Mouse (Mus musculus) pancreas, adult 10 weeks (tissue): ENCODE measurements around the gene Olfr1019. TPM values are rescaled to one million over a fixed set of nuclear protein-coding genes. Genes with fewer than 3 reads are reported as not detected.

ENCODE experiments used
- polyA plus RNA-seq: library from polyadenylated mRNA; stranded (reverse); fragments of 350-450 nt; fragmentation: Illumina TruSeq; extraction: RNeasy Lipid Tissue Mini Kit (QIAGEN cat#74804); gene quantifications from one replicate; pipeline ENCODE4 v1.2.3, GENCODE M21; 2015; ENCODE audit warnings: low read depth, low replicate concordance; ENCODE audit not compliant: insufficient read depth

Gene Olfr1019
- not detected for polyA plus RNA-seq

DNA sequence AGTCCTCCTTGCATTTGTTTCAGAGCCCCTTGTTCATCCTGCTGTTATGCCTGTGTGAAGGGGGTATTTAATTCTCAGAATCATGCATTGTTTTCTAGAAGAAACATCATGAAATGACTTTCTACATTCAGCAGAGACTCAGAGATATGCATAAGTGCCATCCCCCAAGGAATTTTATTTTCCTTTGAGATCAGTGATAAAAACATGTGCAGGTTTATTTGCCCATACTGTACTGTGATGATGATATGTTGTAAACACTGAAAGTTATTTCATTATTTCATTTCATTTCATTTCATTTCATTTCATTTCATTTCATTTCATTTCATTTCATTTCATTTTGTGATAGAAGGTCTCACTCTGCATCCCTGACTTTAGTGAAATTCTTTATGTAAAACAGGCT is at the start of gene Olfr1019:
Olfr1019 (minus strand) TSS at position 101 of the 400 bp plus-strand sequence.

DNA sequence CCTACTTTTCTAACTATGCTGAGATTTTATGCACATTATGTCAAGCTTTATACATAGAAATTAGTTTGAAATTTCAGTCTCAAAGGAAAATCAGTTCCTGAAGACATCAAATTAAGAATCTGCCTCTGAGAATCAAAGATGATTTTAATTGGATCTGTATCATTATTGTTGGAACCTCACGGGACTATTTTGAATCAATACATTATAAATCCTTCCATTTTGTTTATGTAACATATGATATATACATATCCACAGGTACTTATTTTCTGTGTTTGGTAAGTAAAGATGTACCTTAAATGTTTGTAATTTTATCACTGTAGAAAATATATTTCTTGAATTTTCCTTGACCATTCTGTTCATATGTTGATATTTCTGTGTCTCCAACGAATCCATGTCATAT is 40.1 kb upstream of the Olfr1019 start, which contains the start of gene Olfr1023:
Olfr1023 (plus strand) TSS at position 301 of the 400 bp plus-strand sequence.

DNA sequence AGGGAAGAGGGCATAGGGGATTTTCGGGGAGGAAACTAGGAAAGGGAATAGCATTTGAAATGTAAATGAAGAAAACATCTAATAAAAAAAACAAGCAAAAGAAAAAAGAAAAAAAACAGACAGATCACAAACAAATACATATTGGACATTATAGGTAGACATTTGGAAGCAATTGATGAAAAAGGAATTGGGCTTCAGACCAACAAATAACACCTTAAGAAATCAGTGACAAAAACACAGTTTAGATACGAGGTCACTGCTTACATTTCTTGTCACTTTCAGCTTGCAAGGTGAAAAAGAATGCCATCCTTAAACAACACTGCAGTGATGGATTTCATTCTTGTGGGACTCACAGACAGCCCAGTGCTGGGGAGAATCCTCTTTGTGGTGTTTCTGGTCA is 23.0 kb upstream of the Olfr1019 start, which contains the start of gene Olfr1022:
Olfr1022 (plus strand) TSS at position 301 of the 400 bp plus-strand sequence.

GRCm38 (mm10) chr2:85846730-85847129 is 1.4 kb upstream of the Olfr1019 start, which contains the start of gene Olfr1020:
Gene Olfr1020 (plus strand): TSS chr2:85847030.

GRCm38 (mm10) chr2:85818179-85818578 is 27.1 kb downstream of the Olfr1019 start, which contains the start of gene Olfr1018:
Gene Olfr1018 (plus strand): TSS chr2:85818479.

GRCm38 (mm10) chr2:85802444-85802843 is 42.8 kb downstream of the Olfr1019 start, which contains the start of gene Olfr1016:
Gene Olfr1016 (minus strand): TSS chr2:85802544.

Other genes with a start within 250 kb of the Olfr1019 start
- gene Olfr1000, start 233.6 kb downstream of the Olfr1019 start, polyA plus RNA-seq: not detected
- not detected for gene Olfr1002, start 194.8 kb downstream of the Olfr1019 start, polyA plus RNA-seq
- not detected for gene Olfr154, start 181.0 kb downstream of the Olfr1019 start, polyA plus RNA-seq
- not detected for gene Olfr1006, start 166.7 kb downstream of the Olfr1019 start, polyA plus RNA-seq
- gene Olfr1008, start 156.1 kb downstream of the Olfr1019 start, polyA plus RNA-seq: not detected
- not detected for gene Olfr1009, start 130.1 kb downstream of the Olfr1019 start, polyA plus RNA-seq
- gene Olfr1012, start 82.7 kb downstream of the Olfr1019 start, polyA plus RNA-seq: not detected
- gene Olfr1013, start 78.4 kb downstream of the Olfr1019 start, polyA plus RNA-seq: not detected
- gene Olfr1014, start 72.8 kb downstream of the Olfr1019 start, polyA plus RNA-seq: not detected
- gene Olfr1015, start 63.5 kb downstream of the Olfr1019 start, polyA plus RNA-seq: not detected
- not detected for gene Olfr1016, start 42.9 kb downstream of the Olfr1019 start, polyA plus RNA-seq
- not detected for gene Olfr1018, start 27.0 kb downstream of the Olfr1019 start, polyA plus RNA-seq
- gene Olfr1020, start 1.5 kb upstream of the Olfr1019 start, polyA plus RNA-seq: not detected
- not detected for gene Olfr1022, start 23.1 kb upstream of the Olfr1019 start, polyA plus RNA-seq
- not detected for gene Olfr1023, start 40.2 kb upstream of the Olfr1019 start, polyA plus RNA-seq
- not detected for gene Olfr1024, start 59.6 kb upstream of the Olfr1019 start, polyA plus RNA-seq
- not detected for gene Olfr1025-ps1, start 69.7 kb upstream of the Olfr1019 start, polyA plus RNA-seq
- gene Olfr1026, start 76.1 kb upstream of the Olfr1019 start, polyA plus RNA-seq: not detected
- gene Olfr1028, start 105.0 kb upstream of the Olfr1019 start, polyA plus RNA-seq: not detected
- not detected for gene Olfr1029, start 128.4 kb upstream of the Olfr1019 start, polyA plus RNA-seq
- gene Olfr1030, start 133.8 kb upstream of the Olfr1019 start, polyA plus RNA-seq: not detected
- not detected for gene Olfr1031, start 144.8 kb upstream of the Olfr1019 start, polyA plus RNA-seq
- gene Olfr1032, start 160.1 kb upstream of the Olfr1019 start, polyA plus RNA-seq: not detected
- 0.72 TPM for gene Olfr1033, start 175.2 kb upstream of the Olfr1019 start, polyA plus RNA-seq
- gene Olfr1034, start 200.4 kb upstream of the Olfr1019 start, polyA plus RNA-seq: 0.17 TPM
- not detected for gene Olfr1036, start 228.5 kb upstream of the Olfr1019 start, polyA plus RNA-seq
- not detected for gene Olfr1037, start 241.9 kb upstream of the Olfr1019 start, polyA plus RNA-seq